Mouse (Mus musculus) heart, embryonic 13.5 days (tissue): Measurements from ENCODE around the gene Myo1c. TPM values are rescaled to one million over a fixed set of nuclear protein-coding genes. Genes with fewer than 3 reads are reported as not detected.

Experiments
- ATAC-seq: fragments of 200-750 bp; cut with Nextera tagmentation; 2 replicates; pipeline ENCODE4 v1.8.0; 2017; ENCODE audit warnings: moderate TSS enrichment; ENCODE audit not compliant: insufficient number of reproducible peaks, low FRiP score, low TSS enrichment; ENCODE audit errors: extremely low read depth
- H3K27ac ChIP-seq: fragments of 300-500 bp; sonication (generic); replicated peaks from 2 replicates; pipeline ENCODE4 v1.5.1; 2015; ENCODE audit warnings: moderate library complexity, mild to moderate bottlenecking, inconsistent platforms
- H3K27me3 ChIP-seq: fragments of 300-500 bp; sonication (generic); replicated peaks from 2 replicates; pipeline ENCODE4 v1.6.1; 2015; ENCODE audit warnings: mild to moderate bottlenecking, inconsistent platforms
- H3K36me3 ChIP-seq: fragments of 300-500 bp; sonication (generic); 2 replicates; pipeline ENCODE4 v1.6.1; 2015; ENCODE audit warnings: mild to moderate bottlenecking, inconsistent platforms
- H3K4me1 ChIP-seq: fragments of 300-500 bp; sonication (generic); 2 replicates; pipeline ENCODE4 v1.6.1; 2015; ENCODE audit warnings: inconsistent platforms
- H3K4me2 ChIP-seq: fragments of 300-500 bp; sonication (generic); 2 replicates; pipeline ENCODE4 v1.6.1; 2015; ENCODE audit warnings: inconsistent platforms, mild to moderate bottlenecking, moderate library complexity
- H3K4me3 ChIP-seq: fragments of 300-500 bp; sonication (generic); 2 replicates; pipeline ENCODE4 v1.5.1; 2015; ENCODE audit warnings: moderate library complexity, mild to moderate bottlenecking, inconsistent platforms
- H3K9ac ChIP-seq: fragments of 300-500 bp; sonication (generic); 2 replicates; pipeline ENCODE4 v1.6.1; 2015; ENCODE audit warnings: inconsistent platforms, mild to moderate bottlenecking, moderate library complexity
- H3K9me3 ChIP-seq: fragments of 300-500 bp; sonication (generic); 2 replicates; pipeline ENCODE4 v1.6.1; 2016; ENCODE audit warnings: inconsistent platforms
- WGBS: fragments of 180-500 bp; shearing (Covaris S2); methylation state at CpG from one replicate; pipeline ENCODE4 v1.1.7; 2015; ENCODE audit warnings: mixed read lengths; 5-methylcytosine and 5-hydroxymethylcytosine counted together
- polyA plus RNA-seq: library from polyadenylated mRNA; unstranded; fragments of >200 nt; fragmentation: Nextera tagmentation; extraction: Ambion mirVana; gene quantifications from 2 replicates; pipeline ENCODE4 v1.2.1, GENCODE M21; 2015

Myo1c gene
- polyA plus RNA-seq, 1 experiment from 2014 or later, result 58.4 TPM

DNA sequence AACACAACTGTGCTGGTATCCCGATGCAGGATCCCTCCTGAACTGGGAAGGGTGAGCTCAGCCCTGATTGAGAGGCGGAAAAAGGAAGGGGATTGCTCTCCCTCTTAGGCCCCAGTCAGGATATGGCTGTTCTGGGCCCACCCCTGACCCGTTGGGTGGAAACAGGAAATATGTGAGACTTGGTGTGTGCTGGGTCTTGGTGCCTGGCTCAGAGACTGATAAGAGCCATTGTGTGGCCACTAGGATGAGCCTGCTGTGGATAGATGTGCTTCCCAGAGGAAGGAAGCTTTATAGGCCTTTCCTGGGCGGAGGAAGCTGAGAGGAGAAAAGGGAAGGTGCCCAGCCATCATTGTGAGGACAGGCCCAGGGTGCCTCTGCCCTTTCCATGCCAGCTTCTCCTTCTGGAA, 1.1 kb upstream of the Myo1c start:
- no peak for ATAC-seq
- Histone ChIP-seq H3K4me1 (peaks cover 58% of the 10 kb centered on the region), H3K4me2 (no peak overlapping the region), H3K4me3 (no peak overlapping the region), H3K9ac (no peak overlapping the region), H3K27me3 (no peaks in the 10 kb centered on the region), H3K27ac (peak overlapping the region; percentile 93), H3K36me3 (peaks cover 7% of the 10 kb centered on the region; the same call in 1 of the 2 replicates), H3K9me3 (no peaks in the 10 kb centered on the region)
- WGBS, result 47% methylated on average over 4 of the region's 4 CpGs

GRCm38 (mm10) chr11:75650958-75651425, 688 bp downstream of the Myo1c start:
- 41% methylated on average over 13 of the region's 13 CpGs for WGBS
- peak overlapping the region; percentile 88 for H3K4me2 ChIP-seq
- H3K27me3 ChIP-seq, result no peaks in the 10 kb centered on the region
- peaks cover 71% of the 10 kb centered on the region for H3K4me1 ChIP-seq
- no peaks in the 10 kb centered on the region for H3K36me3 ChIP-seq
- no peak for ATAC-seq
- peak overlapping the region; percentile 93 for H3K9ac ChIP-seq
- peak overlapping the region; percentile 93 for H3K27ac ChIP-seq
- H3K9me3 ChIP-seq, result no peaks in the 10 kb centered on the region
- H3K4me3 ChIP-seq, result peak overlapping the region; percentile 78

GRCm38 (mm10) chr11:75651426-75652221, 1.3 kb downstream of the Myo1c start:
- under 1% methylated on average over 52 of the region's 54 CpGs for WGBS
- no peak for ATAC-seq
- Histone ChIP-seq H3K27me3 (no peaks in the 10 kb centered on the region), H3K27ac (peak overlapping the region; percentile 93), H3K4me2 (peak overlapping the region; percentile 88), H3K9ac (peak overlapping the region; percentile 93), H3K4me3 (peak overlapping the region; percentile 78), H3K4me1 (peaks cover 76% of the 10 kb centered on the region), H3K36me3 (no peaks in the 10 kb centered on the region), H3K9me3 (no peaks in the 10 kb centered on the region)

- WGBS, result 24% methylated on average over 20 of the region's 20 CpGs
- Histone ChIP-seq H3K4me3 (peak overlapping the region; percentile 78), H3K4me1 (peaks cover 81% of the 10 kb centered on the region), H3K27me3 (no peaks in the 10 kb centered on the region), H3K9me3 (no peaks in the 10 kb centered on the region), H3K36me3 (peaks cover 2% of the 10 kb centered on the region), H3K27ac (peak overlapping the region; percentile 93), H3K4me2 (peak overlapping the region; percentile 88), H3K9ac (peak overlapping the region; percentile 93)
- ATAC-seq, result no peak
These were observed 2.1 kb downstream of the Myo1c start for GRCm38 (mm10) chr11:75652222-75652941.

GRCm38 (mm10) chr11:75652942-75653684, 2.8 kb downstream of the Myo1c start:
- peaks cover 76% of the 10 kb centered on the region for H3K4me1 ChIP-seq
- no peaks in the 10 kb centered on the region for H3K27me3 ChIP-seq
- peaks cover 9% of the 10 kb centered on the region for H3K36me3 ChIP-seq
- peak overlapping the region; percentile 88 for H3K4me2 ChIP-seq
- peak overlapping the region; percentile 95 for H3K27ac ChIP-seq
- WGBS, result 27% methylated on average over 14 of the region's 14 CpGs
- peak overlapping the region; percentile 78 for H3K4me3 ChIP-seq
- ATAC-seq, result no peak
- no peaks in the 10 kb centered on the region for H3K9me3 ChIP-seq
- peak overlapping the region; percentile 94 for H3K9ac ChIP-seq

GRCm38 (mm10) chr11:75653781-75654470, 3.6 kb downstream of the Myo1c start:
- peak; percentile 71 for ATAC-seq
- 1% methylated on average over 45 of the region's 45 CpGs for WGBS
- Histone ChIP-seq H3K4me1 (peaks cover 71% of the 10 kb centered on the region), H3K9me3 (no peaks in the 10 kb centered on the region), H3K4me2 (peak overlapping the region; percentile 88), H3K9ac (peak overlapping the region; percentile 94), H3K4me3 (peak overlapping the region; percentile 78), H3K27me3 (no peaks in the 10 kb centered on the region), H3K27ac (peak overlapping the region; percentile 95), H3K36me3 (peaks cover 17% of the 10 kb centered on the region)

DNA sequence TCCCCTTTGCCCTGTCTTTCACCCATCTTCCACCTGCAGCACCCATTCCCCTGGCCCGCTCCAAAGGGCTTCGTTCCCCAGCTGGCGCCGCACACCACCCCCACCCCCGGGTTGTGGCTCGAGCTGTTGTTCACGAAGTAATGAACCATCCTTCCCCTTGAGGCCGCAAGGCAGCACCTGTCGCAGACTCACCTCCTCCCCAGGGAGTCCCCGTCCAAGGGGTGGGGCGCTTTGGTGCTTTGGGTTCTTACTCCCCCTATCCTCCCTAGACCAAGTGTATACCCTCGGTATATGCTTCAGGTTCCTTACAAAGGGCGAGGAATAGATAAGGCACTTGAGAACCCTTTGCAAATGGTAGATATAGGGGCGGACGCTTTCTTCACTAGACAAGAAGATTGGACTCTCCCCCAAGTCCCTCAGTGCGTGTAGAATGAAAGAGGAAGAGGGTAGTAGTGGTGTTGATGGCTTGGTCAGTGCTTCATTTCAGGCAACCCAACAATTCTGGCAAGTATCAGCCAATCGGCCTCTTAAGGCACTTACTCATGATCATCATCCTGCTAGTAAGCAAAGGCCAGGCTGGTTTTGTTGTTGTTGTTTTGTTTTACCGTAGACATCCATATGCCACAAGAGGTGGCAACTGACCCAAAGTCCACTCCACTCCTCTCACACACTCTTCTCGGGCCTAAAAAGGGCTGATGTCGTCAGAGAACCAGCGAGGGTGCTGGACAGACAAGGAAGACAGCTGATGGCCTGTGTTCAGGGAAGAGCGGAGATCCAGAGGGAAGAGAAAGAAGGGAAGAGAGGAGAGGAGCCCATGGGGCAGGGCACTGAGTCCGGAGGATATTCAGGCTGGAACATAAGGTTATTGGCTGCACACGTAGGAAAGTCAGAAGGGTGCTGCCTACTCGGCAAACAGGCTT, 4.4 kb downstream of the Myo1c start:
- Histone ChIP-seq H3K9ac (peak overlapping the region; percentile 94), H3K27me3 (no peaks in the 10 kb centered on the region), H3K4me2 (peak overlapping the region; percentile 88), H3K9me3 (no peaks in the 10 kb centered on the region), H3K4me1 (peaks cover 65% of the 10 kb centered on the region), H3K36me3 (peaks cover 26% of the 10 kb centered on the region), H3K4me3 (peak overlapping the region; percentile 78), H3K27ac (peak overlapping the region; percentile 95)
- 29% methylated on average over 25 of the region's 25 CpGs for WGBS
- ATAC-seq, result no peak

- Histone ChIP-seq H3K4me1 (peaks cover 56% of the 10 kb centered on the region), H3K4me3 (peak overlapping the region; percentile 78), H3K27me3 (no peaks in the 10 kb centered on the region), H3K4me2 (peak overlapping the region; percentile 88), H3K9me3 (no peaks in the 10 kb centered on the region), H3K9ac (peak overlapping the region; percentile 94), H3K27ac (peak overlapping the region; percentile 95), H3K36me3 (peaks cover 37% of the 10 kb centered on the region)
- peak; percentile 55 for ATAC-seq
- WGBS, result under 1% methylated on average over 75 of the region's 78 CpGs
These were observed 5.6 kb downstream of the Myo1c start for GRCm38 (mm10) chr11:75655621-75656545.
